Mouse (Mus musculus) gastrocnemius, adult 8-10 months (tissue): Measurements from ENCODE around the gene Mmrn2. TPM values are rescaled to one million over a fixed set of nuclear protein-coding genes. Genes with fewer than 3 reads are reported as not detected.

ENCODE experiments used
- total RNA-seq, 4 experiments: library from RNA; stranded (reverse); gene quantifications; 2 replicates each; pipeline ENCODE4 v1.2.4; 2022

Gene Mmrn2
- total RNA-seq, 4 experiments from 2014 or later: 7.9 to 9.3 (median 9.0) TPM

Other genes starting within 250 kb of the Mmrn2 start
- under 1 TPM in 1 of 4 experiments, not detected in 3; 0.07 TPM for gene Npy4r, start 223.0 kb upstream of the Mmrn2 start, total RNA-seq
- under 1 TPM in 2 of 4 experiments, not detected in 2; 0.02 to 0.03 TPM for gene Gprin2, start 173.8 kb upstream of the Mmrn2 start, total RNA-seq
- under 1 TPM; 0.29 to 0.58 (median 0.39) TPM for gene Syt15, start 155.9 kb upstream of the Mmrn2 start, total RNA-seq
- 10 to 100 TPM; 10.7 to 14.8 (median 13.2) TPM for gene Shld2, start 65.0 kb upstream of the Mmrn2 start, total RNA-seq
- 100 to 1,000 TPM; 118 to 138 (median 133) TPM for gene Glud1, start 64.7 kb upstream of the Mmrn2 start, total RNA-seq
- not detected for gene Fam25c, start 20.0 kb upstream of the Mmrn2 start, total RNA-seq
- 10 to 100 TPM in 2 of 4 experiments, 1 to 10 TPM in 2; 4.1 to 24.4 (median 9.9) TPM for gene Sncg, start 676 bp upstream of the Mmrn2 start, total RNA-seq
- gene Bmpr1a, start 127.9 kb downstream of the Mmrn2 start, total RNA-seq: 10 to 100 TPM; 42.9 to 52.0 (median 48.1) TPM
- not detected for gene 9230112D13Rik, start 147.3 kb downstream of the Mmrn2 start, total RNA-seq
- 1,000 to 10,000 TPM; 1,553 to 2,052 (median 1,838) TPM for gene Ldb3, start 213.2 kb downstream of the Mmrn2 start, total RNA-seq
- gene Opn4, start 224.7 kb downstream of the Mmrn2 start, total RNA-seq: not detected